Mouse (Mus musculus): ENCODE results near the gene Rfc1.

DNA sequence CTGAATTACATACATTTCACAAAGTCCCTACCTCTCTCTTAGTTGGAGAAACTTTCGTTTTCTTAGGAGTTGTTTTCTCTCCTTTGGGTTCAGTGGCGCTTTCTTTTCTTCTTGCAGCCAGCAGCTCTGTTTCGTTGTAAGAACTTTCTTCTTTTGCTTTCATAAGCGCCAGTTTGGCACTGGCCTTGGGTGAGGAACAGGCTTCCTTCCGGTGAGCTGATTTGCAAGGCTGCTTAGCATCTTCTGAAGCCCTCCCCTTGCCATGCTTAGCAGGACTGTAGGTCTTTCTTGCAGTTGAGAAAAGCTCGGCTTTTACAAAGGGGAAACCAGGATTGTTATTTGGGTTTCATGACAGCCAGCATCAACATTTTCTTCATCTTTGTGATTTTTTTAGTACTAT lies 41.8 kb downstream of the Rfc1 start:
- no peak for TF ChIP-seq CTCF (conservative IDR thresholded peaks at IDR 0.05; ENCODE audit: insufficient read depth, insufficient read length, low read depth, low read length)
- no peak for TF ChIP-seq POLR2A (IDR thresholded peaks at IDR 0.05; ENCODE audit: low read depth, low read length)
